Mouse (Mus musculus) midbrain, embryonic 13.5 days (tissue): ENCODE measurements around the gene Txnrd2. TPM values are rescaled to one million over a fixed set of nuclear protein-coding genes. Genes with fewer than 3 reads are reported as not detected.
A peak's percentile ranks its signal among the peaks of the same experiment; 100 is the strongest.

Experiments
- ATAC-seq: fragments of 200-750 bp; cut with Nextera tagmentation; 2 replicates; pipeline ENCODE4 v1.8.0; 2017; ENCODE audit warnings: mild to moderate bottlenecking, moderate TSS enrichment, moderate library complexity
- H3K27ac ChIP-seq: fragments of 300-500 bp; sonication (generic); 2 replicates; pipeline ENCODE4 v1.5.1; 2015; ENCODE audit warnings: inconsistent platforms, mild to moderate bottlenecking, moderate library complexity
- H3K27me3 ChIP-seq: fragments of 300-500 bp; sonication (generic); 2 replicates; pipeline ENCODE4 v1.6.1; 2015; ENCODE audit warnings: mild to moderate bottlenecking, inconsistent platforms
- H3K36me3 ChIP-seq: fragments of 300-500 bp; sonication (generic); 2 replicates; pipeline ENCODE4 v1.6.1; 2015; ENCODE audit warnings: mild to moderate bottlenecking, inconsistent platforms
- H3K4me1 ChIP-seq: fragments of 300-500 bp; sonication (generic); replicated peaks from 2 replicates; pipeline ENCODE4 v1.6.1; 2015; ENCODE audit warnings: inconsistent platforms
- H3K4me2 ChIP-seq: fragments of 300-500 bp; sonication (generic); replicated peaks from 2 replicates; pipeline ENCODE4 v1.6.1; 2015; ENCODE audit warnings: moderate library complexity, mild to moderate bottlenecking, inconsistent platforms
- H3K4me3 ChIP-seq: fragments of 300-500 bp; sonication (generic); replicated peaks from 2 replicates; pipeline ENCODE4 v1.5.1; 2015; ENCODE audit warnings: mild to moderate bottlenecking, inconsistent platforms
- H3K9ac ChIP-seq: fragments of 300-500 bp; sonication (generic); replicated peaks from 2 replicates; pipeline ENCODE4 v1.6.1; 2015; ENCODE audit warnings: mild to moderate bottlenecking, inconsistent platforms
- H3K9me3 ChIP-seq: fragments of 300-500 bp; sonication (generic); 2 replicates; pipeline ENCODE4 v1.6.1; 2016; ENCODE audit warnings: mild to moderate bottlenecking, inconsistent platforms
- WGBS: fragments of 180-500 bp; shearing (Covaris S2); methylation state at CpG from one replicate; pipeline ENCODE4 v1.1.7; 2015; 5-methylcytosine and 5-hydroxymethylcytosine counted together
- polyA plus RNA-seq: library from polyadenylated mRNA; unstranded; fragments of >200 nt; fragmentation: Nextera tagmentation; extraction: Ambion mirVana; gene quantifications from 2 replicates; pipeline ENCODE4 v1.2.1, GENCODE M21; 2015

Gene Txnrd2
- polyA plus RNA-seq, 1 experiment from 2014 or later = 25.9 TPM

DNA sequence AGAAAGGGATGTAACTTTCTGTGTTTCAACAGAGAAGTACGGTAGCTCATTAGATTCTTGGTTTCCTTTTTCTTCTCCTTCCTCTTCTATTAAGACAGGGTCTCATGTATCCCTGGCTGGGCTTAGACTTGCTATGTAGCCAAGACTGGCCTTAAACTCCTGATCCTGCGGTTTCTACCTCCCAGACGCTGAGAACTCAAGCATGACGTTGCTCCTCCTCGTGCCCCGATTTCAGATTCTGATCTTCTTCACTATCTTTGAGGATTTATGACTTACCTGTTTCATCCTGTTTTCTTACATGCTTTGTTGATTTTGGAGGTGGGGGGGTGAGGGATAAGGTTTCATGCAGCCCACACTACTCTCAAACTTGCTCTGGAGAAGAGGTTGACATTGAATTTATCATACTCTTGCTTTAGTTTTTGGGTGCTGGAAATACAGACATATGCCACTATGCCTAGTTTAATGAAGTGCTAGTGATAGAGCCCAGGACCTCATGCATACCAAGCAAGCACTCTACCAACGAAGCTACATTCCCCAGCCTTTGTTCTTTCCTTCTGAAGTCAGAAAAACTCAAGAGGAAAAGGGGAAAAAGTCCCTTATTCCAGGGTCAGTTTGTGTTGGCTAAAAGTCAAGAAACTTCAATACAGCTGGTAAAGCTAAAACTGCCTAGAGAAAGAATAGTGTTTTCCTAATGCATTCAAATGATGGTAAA, 2.8 kb upstream of the Txnrd2 start:
- Histone ChIP-seq H3K9ac (no peak overlapping the region), H3K27me3 (no peaks in the 10 kb centered on the region), H3K4me1 (peaks cover 34% of the 10 kb centered on the region), H3K4me3 (no peak overlapping the region), H3K27ac (no peak overlapping the region), H3K4me2 (no peak overlapping the region), H3K9me3 (no peaks in the 10 kb centered on the region), H3K36me3 (peaks cover 32% of the 10 kb centered on the region)
- ATAC-seq = no peak
- 90% methylated on average over 7 of the region's 7 CpGs for WGBS

DNA sequence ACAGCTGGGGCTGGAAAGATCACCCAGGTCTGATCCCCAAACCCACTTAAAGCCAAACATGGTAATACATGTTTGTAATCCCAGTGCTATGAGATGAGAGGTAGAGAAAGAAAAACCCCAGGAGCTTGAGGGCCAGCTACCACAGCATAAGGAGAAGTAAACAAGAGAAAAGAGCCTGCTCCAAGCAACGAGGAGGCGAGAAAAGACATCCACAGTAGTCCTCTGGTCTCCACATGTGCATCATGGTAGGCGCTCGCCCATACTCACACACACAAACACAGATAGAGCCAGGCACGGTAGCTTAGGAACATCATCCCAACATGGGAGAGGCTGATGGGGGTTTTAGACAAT, 2.3 kb upstream of the Txnrd2 start:
- H3K9ac ChIP-seq = no peak overlapping the region
- no peak overlapping the region for H3K27ac ChIP-seq
- no peak overlapping the region for H3K4me2 ChIP-seq
- ATAC-seq = no peak
- no peaks in the 10 kb centered on the region for H3K27me3 ChIP-seq
- peaks cover 32% of the 10 kb centered on the region for H3K36me3 ChIP-seq
- WGBS = 95% methylated on average over 5 of the region's 5 CpGs
- peaks cover 34% of the 10 kb centered on the region for H3K4me1 ChIP-seq
- H3K9me3 ChIP-seq = no peaks in the 10 kb centered on the region
- H3K4me3 ChIP-seq = no peak overlapping the region

DNA sequence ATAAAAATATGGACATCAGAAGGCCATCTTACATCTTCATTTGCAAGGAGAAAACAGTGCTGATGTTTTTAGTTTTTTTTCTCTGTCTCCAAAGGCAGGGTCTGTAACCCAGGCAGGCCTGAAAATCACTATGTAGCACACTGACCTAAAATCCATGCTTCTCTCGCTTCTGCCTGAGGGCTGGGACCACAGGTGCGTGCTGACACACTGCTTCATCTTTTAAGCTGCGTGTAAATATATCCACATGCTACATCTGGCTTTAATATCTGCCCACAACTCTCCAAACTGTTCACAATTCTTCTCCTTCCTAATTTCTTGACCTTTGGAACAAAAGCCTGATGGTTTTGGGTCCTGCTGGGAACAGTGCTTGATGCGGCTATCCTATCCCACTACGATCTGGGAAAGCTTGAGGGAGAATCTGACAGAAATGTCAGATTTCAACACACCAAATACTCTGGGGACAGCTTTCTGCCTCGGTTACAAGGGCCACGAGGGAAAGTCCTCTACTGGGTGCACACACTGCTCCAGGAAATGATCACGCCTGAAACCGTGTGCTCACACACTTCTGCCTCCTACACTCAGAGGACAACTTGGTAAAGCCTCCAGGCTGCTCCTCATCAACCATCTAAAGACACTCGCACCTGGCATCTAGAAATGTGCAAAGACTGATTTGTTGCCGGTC, 1.7 kb upstream of the Txnrd2 start:
- Histone ChIP-seq H3K27me3 (no peaks in the 10 kb centered on the region), H3K9me3 (no peaks in the 10 kb centered on the region), H3K9ac (no peak overlapping the region; the same call in 1 of the 2 replicates), H3K36me3 (peaks cover 32% of the 10 kb centered on the region), H3K4me1 (peaks cover 34% of the 10 kb centered on the region), H3K4me3 (no peak overlapping the region), H3K27ac (no peak overlapping the region), H3K4me2 (peak overlapping the region; percentile 84; the same call in 1 of the 2 replicates)
- WGBS = 87% methylated on average over 11 of the region's 11 CpGs
- ATAC-seq = no peak

DNA sequence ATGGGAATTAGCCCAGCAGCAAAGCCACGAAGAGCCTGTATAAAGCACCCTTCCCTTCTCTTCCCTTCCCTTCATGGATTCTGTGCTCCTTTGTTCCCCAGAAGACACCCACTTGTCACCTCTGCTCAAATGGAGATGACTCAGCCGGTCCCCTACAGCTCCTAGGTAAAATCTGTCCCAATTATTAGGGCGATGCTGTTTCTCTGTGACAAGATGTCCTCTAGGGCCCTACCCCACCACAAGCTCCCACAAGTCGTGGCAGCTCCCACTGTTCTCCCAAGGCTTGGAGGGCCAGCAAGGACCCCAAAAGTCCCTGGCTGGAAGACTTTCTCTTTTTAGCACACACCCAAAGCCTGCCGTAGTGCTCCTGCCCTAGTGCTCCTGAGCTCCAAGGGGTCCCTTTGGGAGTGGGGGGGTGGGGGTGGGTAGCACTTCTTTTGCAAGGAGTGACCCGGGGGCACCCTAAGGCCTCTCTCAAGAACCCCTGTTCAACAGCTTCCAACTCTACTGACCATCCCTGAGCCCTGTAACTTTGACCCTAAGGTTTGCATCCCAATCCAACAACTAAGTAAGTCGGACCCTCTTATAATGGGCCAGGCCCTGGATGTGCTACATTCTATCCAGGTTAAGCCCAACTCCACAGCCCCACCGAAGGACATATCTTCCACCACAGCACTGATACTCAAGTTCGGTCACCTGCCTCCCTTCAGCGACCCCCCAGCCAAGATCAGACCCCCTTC, 539 bp upstream of the Txnrd2 start:
- H3K4me2 ChIP-seq = peak overlapping the region; percentile 84
- ATAC-seq = peak; percentile 65
- no peaks in the 10 kb centered on the region for H3K27me3 ChIP-seq
- H3K4me3 ChIP-seq = peak overlapping the region; percentile 87
- H3K9ac ChIP-seq = peak overlapping the region; percentile 91
- 37% methylated on average over 10 of the region's 10 CpGs for WGBS
- no peaks in the 10 kb centered on the region for H3K9me3 ChIP-seq
- peaks cover 33% of the 10 kb centered on the region for H3K4me1 ChIP-seq
- H3K36me3 ChIP-seq = peaks cover 29% of the 10 kb centered on the region
- H3K27ac ChIP-seq = peak overlapping the region; percentile 45

DNA sequence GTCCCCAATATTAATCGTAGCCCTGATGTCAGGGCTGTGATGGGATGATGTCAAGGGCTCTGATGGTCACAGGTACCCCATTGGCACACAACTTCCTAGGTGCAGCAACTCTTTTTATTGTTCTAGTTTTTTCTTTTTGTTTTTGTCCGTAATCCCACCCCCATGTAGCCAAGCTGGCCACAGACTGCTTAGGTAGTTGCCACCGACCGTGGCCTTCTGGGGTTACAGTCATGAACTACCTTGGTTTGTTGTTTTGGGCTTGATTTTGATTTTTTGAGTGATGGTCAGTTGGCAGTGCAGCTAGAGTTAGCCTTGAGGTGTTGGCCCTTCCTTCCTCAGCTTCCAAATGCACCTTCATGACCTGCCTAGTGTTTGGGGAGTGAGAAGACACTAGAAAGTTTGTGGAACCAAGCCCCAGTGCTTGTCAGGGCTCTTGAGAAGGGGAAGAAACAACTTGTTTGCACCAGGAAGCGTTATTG, 657 bp downstream of the Txnrd2 start, which contains the start of gene Comt:
Gene Comt (minus strand): TSS at position 51 of the 479 bp plus-strand sequence.
- Histone ChIP-seq H3K4me2 (peak within 1 kb of the TSS; percentile 84), H3K27ac (peak within 1 kb of the TSS; percentile 45), H3K4me1 (peaks cover 30% of the 10 kb centered on the region), H3K4me3 (peak within 1 kb of the TSS; percentile 87), H3K9ac (peak within 1 kb of the TSS; percentile 91), H3K36me3 (peaks cover 19% of the 10 kb centered on the region), H3K9me3 (no peaks in the 10 kb centered on the region), H3K27me3 (no peaks in the 10 kb centered on the region)
- WGBS = 58% methylated on average over 5 of the region's 5 CpGs
- ATAC-seq = no peak

DNA sequence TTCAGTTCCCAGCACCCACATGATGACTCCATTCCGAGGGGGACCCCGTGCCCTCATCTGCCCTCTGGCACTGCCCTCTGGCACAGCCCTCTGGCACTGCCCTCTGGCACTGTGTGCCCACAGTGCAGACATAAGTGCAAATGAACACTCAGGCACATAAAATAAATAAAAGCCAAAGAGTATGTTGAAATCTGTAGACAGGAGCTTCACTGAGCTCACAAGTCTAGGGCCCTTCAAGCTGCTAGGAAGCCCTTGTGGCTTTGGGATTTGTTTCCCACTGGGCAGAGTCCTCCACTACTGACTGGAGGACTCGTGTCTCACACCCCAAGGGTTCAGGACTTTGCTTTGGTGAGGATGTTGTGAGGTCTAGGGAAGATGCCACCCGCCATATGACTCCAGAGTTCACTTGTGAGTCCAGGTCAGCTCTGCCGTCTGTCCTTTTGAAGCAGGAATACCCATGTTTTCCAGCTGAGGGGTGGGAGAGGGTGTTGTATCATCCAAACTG, 1.9 kb downstream of the Txnrd2 start:
- 0 out of 2 replicates have a peak, but pooled peaks cover 10% of the 10 kb centered on the region for H3K36me3 ChIP-seq
- no peaks in the 10 kb centered on the region for H3K27me3 ChIP-seq
- no peaks in the 10 kb centered on the region for H3K9me3 ChIP-seq
- no peak overlapping the region for H3K9ac ChIP-seq
- no peak for ATAC-seq
- no peak overlapping the region for H3K4me2 ChIP-seq
- H3K4me3 ChIP-seq = no peak overlapping the region
- WGBS = 88% methylated on average over 5 of the region's 5 CpGs
- H3K4me1 ChIP-seq = peaks cover 30% of the 10 kb centered on the region
- H3K27ac ChIP-seq = no peak overlapping the region

DNA sequence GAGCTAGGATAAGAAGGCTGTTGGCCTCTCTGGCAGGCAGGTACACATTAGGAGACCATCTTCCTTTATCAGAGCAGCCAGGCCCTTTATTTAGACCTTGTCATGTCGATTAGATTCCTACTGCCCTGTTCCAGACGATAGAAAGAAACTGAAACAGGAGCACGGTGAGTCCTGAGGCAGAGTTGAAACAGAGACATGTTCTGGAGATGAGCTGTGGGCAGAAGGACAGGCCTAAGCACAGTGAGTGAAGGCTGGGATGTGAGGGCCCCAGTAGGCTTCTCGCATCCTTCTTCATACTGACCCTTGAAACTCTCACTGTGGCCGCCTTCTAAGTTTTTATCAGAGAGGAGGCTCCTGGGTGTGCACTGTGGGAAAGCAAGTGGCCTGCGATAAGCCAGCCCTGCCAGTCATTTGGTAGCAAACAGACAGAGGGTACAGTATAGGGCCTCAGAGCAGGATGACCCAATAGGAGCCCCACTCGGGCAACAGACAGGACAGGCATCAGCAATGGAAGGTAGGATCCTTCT, 2.4 kb downstream of the Txnrd2 start:
- Histone ChIP-seq H3K36me3 (0 out of 2 replicates have a peak, but pooled peaks cover 5% of the 10 kb centered on the region), H3K27ac (no peak overlapping the region), H3K4me2 (no peak overlapping the region), H3K9ac (no peak overlapping the region), H3K9me3 (no peaks in the 10 kb centered on the region), H3K4me1 (peaks cover 30% of the 10 kb centered on the region), H3K27me3 (no peaks in the 10 kb centered on the region), H3K4me3 (no peak overlapping the region)
- 92% methylated on average over 7 of the region's 7 CpGs for WGBS
- ATAC-seq = no peak

DNA sequence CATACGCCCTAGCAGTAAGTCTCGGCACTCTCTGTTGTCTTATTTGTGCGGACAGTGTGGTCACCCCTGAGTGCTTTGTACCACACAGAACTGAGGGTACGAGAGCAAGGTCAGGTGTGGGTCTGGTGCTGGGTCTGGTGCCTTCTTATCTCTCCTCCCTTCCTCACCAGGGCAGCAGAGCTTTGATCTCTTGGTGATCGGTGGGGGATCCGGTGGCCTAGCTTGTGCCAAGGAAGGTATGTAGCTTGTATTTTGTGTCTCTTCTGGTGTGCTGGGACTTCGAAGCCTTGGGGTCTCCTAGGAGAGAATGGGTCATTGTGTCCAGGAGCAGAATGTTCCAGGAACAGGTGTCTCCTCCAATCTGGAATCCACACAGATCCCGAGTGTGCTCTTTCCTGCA, 3.5 kb downstream of the Txnrd2 start:
- no peaks in the 10 kb centered on the region; the same call in 1 of the 2 replicates for H3K36me3 ChIP-seq
- H3K27me3 ChIP-seq = no peaks in the 10 kb centered on the region
- peaks cover 20% of the 10 kb centered on the region for H3K4me1 ChIP-seq
- H3K9ac ChIP-seq = no peak overlapping the region
- H3K9me3 ChIP-seq = 0 out of 2 replicates have a peak, but pooled peaks cover under 1% of the 10 kb centered on the region
- WGBS = 97% methylated on average over 8 of the region's 8 CpGs
- no peak overlapping the region for H3K27ac ChIP-seq
- H3K4me2 ChIP-seq = no peak overlapping the region
- no peak for ATAC-seq
- H3K4me3 ChIP-seq = no peak overlapping the region

DNA sequence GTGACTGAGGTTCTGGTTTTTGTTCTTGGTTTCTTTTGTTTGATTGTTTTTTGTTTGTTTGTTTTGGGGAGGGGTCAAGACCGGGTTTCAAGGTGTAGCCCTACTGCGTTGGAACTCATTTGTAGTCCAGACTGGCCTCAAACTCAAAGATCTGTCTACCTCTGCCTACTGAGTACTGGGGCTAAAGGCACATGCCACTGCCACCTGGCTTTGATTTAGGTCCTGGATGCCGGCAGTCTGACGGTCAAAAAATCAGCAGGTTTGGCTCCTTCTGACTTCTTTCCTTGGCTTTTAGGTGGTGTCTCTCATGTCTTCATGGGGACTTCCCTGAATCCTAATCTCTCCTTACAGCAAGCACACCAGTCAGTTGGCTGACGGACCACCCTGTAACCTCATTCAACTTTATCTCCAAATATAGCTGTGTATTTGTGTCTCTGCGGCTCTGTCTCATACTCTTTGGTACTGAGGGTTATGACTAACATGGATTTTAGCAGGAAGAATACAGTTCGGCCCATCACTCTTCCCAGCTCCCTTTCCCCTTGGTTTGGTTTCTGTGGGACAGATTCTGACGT, 4.5 kb downstream of the Txnrd2 start:
- no peaks in the 10 kb centered on the region for H3K27me3 ChIP-seq
- H3K4me2 ChIP-seq = no peak overlapping the region
- H3K4me3 ChIP-seq = no peak overlapping the region
- H3K4me1 ChIP-seq = peaks cover 12% of the 10 kb centered on the region
- no peaks in the 10 kb centered on the region; the same call in none of the 2 replicates for H3K36me3 ChIP-seq
- H3K9me3 ChIP-seq = 0 out of 2 replicates have a peak, but pooled peaks cover 4% of the 10 kb centered on the region
- H3K9ac ChIP-seq = no peak overlapping the region
- WGBS = 85% methylated on average over 8 of the region's 8 CpGs
- ATAC-seq = no peak
- H3K27ac ChIP-seq = no peak overlapping the region

DNA sequence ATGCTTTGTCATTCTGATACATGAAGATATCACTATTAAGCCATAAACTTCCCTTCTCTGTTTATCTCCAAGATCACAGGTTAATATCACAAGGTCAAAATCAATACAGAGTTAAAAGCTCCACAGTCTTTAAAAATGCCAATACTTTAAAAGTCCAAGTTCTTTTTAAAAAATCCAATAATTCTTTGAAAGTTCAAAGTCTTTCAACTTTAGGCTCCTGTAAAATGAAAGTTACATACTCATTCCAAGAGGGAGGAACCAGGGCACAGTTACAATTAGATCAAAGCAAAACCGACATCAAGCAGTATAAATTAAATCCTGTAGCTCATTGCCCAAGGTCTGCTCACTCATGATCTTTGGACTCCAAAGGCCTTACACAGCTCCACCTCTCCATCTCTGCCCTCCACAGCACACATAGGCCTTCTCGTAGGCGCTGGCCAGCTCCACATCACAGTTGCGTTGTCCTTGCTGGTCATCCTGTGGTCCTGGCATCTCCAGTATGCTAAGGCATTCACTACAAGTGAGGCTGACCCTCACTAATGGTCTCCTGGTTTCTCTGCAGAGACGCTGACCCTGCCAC, 7.2 kb downstream of the Txnrd2 start:
- ATAC-seq = no peak
- peaks cover 17% of the 10 kb centered on the region for H3K36me3 ChIP-seq
- 0 out of 2 replicates have a peak, but pooled peaks cover 4% of the 10 kb centered on the region for H3K9me3 ChIP-seq
- H3K27me3 ChIP-seq = no peaks in the 10 kb centered on the region
- H3K27ac ChIP-seq = no peak overlapping the region
- no peak overlapping the region for H3K4me3 ChIP-seq
- H3K9ac ChIP-seq = no peak overlapping the region
- no peak overlapping the region for H3K4me2 ChIP-seq
- 93% methylated on average over 5 of the region's 5 CpGs for WGBS
- H3K4me1 ChIP-seq = no peaks in the 10 kb centered on the region

DNA sequence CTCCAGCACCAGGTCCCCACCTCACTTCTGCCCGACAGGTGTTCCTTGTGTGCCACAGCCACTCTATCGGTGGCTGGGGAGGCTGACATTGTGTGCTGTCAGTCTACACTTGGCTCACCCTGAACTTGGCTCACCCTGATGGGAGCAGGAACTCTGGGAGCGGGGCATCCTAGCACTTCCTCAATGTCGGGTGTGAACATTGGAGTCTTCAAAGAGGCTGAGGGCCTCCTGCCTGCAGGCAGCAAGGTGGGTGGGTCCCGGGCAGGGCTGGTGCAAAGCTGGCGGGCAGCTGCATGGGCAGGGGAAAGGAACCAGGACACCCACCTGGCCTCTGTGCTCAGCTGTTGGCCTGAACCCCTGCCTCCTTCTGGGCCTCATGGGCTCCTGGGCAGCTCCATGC, 9.9 kb downstream of the Txnrd2 start:
- no peaks in the 10 kb centered on the region for H3K27me3 ChIP-seq
- 0 out of 2 replicates have a peak, but pooled peaks cover 4% of the 10 kb centered on the region for H3K9me3 ChIP-seq
- H3K4me3 ChIP-seq = no peak overlapping the region
- H3K4me1 ChIP-seq = no peaks in the 10 kb centered on the region
- peaks cover 26% of the 10 kb centered on the region for H3K36me3 ChIP-seq
- whole genome bisulfite sequencing = 95% methylated on average over 6 of the region's 6 CpGs
- no peak for ATAC-seq
- no peak overlapping the region for H3K27ac ChIP-seq
- no peak overlapping the region for H3K9ac ChIP-seq
- no peak overlapping the region for H3K4me2 ChIP-seq
